Mouse (Mus musculus): ENCODE data around the gene Slc6a6. TPM values are rescaled to one million over a fixed set of nuclear protein-coding genes. Genes with fewer than 3 reads are reported as not detected.
A peak's percentile ranks its signal among the peaks of the same experiment; 100 is the strongest.

Slc6a6 gene
- total RNA-seq, 2 experiments from 2014 or later = 9.8 to 25.6 TPM

DNA sequence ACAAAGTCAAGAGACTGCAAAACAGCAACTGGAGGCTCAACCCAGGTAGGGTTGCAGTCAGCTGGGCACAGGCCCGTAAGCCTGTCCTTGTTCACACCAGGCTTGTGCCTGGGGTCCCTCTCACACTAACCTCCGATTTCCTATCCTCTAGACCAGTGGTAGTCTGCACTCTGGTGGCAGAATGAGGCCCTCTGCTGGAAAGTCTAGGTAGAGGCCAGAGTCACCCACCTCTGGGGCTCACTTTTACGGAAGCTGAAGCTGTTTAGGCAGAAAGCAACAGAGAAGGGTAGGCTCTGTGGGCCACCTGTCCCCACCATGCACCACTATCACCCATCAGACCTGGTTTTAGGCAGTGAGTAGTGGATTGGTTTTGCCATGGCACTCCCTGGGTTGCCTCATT is 67.1 kb downstream of the Slc6a6 start:
- ATAC-seq (replicated peaks; ENCODE audit: low FRiP score, poor library complexity, severe bottlenecking) = no peak

DNA sequence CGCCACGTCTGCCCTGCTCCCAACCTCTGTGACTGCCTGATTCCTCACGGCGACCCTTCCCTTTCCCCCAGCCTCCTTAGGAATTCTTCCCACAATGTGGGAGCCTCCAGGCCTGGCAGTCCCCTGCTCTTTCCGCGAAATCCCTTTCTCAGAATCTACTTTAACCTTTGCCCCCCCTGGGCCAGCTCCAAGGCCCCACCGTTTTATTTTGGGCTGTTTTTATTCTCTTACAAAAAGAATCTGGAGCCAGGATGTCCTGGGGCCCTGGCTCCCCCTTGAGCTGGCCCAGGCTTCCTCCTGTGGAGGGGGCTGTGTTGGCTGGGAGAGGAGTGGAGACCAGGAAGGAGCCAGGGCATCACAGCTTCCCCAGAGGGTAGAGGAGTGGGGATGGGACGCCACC is 69.0 kb downstream of the Slc6a6 start:
- no peak for ATAC-seq (replicated peaks; ENCODE audit: low FRiP score, poor library complexity, severe bottlenecking)

DNA sequence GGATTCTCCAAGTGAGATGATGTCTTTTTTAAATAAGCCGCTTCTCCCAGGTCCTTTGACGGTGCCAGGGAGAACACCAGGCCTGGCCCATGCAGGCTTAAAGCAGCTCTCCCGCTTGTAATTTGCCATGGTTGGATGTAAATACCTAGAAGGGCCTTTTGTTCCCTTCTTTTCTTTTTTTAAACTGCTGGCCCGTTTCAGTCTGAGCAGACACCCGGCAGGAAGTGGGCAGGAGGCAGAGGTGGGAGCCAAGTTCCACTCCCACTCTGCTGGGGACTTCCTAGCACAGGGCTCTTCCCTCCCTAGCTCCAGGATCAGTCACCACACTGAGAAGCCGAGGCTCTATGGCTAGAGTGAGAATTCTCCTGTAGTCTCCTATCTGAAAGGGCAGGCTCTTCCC is 70.2 kb downstream of the Slc6a6 start:
- no peak for ATAC-seq (replicated peaks; ENCODE audit: low FRiP score, poor library complexity, severe bottlenecking)

DNA sequence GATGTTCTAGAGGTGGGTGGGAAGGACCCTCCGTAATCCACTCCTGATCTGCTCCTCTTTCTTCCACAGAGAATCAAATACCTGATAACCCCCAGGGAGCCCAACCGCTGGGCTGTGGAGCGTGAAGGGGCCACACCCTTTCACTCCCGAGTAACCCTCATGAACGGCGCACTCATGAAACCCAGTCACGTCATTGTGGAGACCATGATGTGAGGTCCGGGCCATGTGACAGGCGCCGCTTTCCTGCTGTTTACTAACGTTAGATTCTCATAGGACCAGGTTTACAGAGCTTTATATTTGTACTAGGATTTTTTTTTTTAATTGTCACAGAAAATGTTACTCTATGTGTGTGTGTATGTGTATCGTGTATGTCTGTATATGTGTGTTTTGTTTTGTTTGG is 71.0 kb downstream of the Slc6a6 start:
- ATAC-seq (replicated peaks; ENCODE audit: low FRiP score, poor library complexity, severe bottlenecking) = no peak

DNA sequence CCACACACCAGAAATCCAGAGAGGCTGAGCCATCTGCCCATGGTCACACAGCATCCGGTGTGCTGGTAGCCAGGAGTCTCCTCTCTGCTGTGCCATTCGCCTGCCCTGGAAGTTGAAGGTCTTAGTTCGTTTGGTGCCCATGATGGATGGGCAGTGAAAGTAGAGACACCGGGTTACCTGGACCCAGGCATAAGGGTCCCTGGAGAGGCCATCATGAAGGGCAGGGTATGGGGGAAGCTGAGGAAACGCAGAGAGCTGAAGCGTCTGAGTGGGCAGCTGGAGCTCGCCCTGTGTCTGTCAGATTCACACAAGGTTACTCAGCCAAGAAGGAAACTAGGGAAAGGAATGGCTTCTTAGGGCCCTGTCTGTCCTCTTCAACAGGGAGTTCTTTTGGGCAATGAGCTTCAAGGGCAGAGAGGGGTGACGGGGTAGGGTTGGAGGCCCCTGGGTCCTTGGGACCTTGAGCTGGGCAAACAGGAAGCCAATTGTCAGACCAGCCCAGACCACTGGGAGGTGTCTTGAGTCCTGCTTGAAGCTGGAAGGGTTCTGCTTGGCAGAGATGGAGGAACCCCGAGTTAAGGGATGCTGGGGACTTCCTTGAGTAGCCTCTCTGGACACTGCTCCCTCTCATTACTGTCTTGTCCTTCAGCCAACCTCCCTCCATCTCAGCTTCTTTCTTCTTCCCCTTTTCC is 78.3 kb downstream of the Slc6a6 start:
- no peak for ATAC-seq (replicated peaks; ENCODE audit: low FRiP score, poor library complexity, severe bottlenecking)

DNA sequence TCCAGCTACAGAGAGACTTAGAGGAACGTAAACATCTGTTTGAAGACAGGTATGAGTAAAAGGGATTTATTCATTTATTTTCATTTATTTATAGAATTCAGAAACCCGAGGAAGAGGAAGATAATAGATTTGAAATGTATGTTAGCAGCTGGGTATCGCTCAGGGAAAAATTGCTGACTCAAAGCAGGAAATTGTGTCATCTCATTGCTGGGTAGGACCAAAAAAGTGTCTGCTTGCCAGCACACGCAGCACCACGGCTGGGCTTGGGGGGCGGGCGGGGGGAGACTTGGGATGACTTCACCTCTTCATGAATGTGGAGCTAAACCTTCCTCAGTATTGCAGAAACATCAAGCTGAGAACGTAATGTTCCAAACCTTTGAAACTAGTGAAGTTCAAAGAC is 83.7 kb downstream of the Slc6a6 start:
- ATAC-seq (replicated peaks; ENCODE audit: low FRiP score, poor library complexity, severe bottlenecking) = no peak

DNA sequence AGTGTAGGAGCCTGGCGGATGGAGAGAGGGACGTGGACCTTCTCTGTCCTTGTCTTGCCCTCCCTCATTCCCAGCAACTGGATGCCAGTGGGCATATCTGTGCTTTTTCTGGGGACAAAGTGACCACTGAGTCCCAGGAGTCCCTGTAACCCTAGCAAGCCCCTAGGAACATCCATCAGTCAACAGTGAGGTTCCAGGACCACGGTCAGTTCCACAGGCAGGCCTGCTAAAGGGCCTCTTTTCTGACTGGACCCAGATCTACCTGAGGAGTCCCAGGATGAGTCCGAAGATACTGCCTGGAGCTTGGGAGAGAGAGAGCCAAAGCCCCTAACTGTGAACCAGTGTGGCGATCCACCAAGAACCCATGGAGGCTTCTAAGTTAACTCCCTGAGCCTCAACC is 90.1 kb downstream of the Slc6a6 start:
- no peak for ATAC-seq (replicated peaks; ENCODE audit: low FRiP score, poor library complexity, severe bottlenecking)

DNA sequence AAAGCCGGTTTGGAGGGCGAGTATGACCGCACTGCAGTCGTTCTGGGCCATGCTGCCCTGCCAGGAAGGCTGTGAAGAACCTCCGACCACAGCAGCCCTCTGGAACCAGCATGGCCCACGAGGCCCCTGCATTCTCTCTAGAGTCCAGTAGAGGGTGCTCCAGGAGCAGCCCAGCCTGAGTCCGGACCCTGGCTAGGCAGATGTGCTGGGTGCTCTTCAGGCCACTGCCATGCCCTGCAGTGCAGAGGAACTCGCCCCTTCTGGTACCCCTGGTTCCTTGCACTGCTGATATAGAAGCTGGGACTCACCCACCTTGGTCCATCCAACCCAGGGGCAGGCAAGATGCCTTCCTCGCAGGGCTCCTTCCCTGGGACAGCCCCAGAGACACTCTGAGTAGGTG is 92.7 kb downstream of the Slc6a6 start:
- ATAC-seq (replicated peaks; ENCODE audit: low FRiP score, poor library complexity, severe bottlenecking) = 0 out of 2 replicates have a peak, but pooled peaks have one; percentile 44

DNA sequence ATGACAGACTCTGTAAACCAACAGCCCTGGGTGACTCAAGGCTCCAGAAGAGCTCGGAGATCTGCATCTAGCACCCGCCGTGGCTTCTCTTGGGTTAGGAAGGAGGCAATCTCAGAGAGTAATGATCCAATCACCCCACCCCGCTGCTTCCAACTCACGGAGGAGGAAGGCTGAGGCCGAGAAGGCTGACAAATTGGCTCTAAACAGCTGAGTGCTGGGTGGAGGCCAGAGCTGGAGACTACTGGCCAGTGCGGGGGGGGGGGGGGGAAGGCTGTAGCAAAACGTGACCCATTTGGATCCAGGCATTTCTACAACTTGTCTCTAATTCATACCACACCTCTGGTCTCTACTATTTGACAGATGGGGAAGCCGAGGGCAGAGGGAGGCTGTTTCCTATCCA is 95.4 kb downstream of the Slc6a6 start:
- ATAC-seq (replicated peaks; ENCODE audit: low FRiP score, poor library complexity, severe bottlenecking) = no peak

DNA sequence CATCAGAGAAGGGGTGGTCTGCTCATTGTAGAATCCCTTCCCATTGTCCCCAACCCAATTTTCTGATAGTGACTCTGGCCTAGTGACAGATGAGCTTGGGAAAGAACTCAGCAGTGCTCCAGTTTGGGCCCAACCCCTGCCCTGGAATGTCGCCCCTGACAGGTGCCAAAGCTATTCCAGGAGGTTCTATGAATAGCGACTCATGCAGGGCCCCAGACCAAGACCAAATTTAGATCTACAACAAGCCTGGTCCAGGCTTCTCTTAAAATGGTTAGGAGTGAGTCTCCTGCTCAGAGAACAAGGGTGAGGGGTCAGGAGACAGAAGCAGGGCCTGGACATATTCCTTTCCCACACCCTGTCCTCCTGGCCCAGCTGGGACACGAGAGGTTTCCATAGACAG is 101.2 kb downstream of the Slc6a6 start:
- ATAC-seq (replicated peaks; ENCODE audit: low FRiP score, poor library complexity, severe bottlenecking) = no peak

DNA sequence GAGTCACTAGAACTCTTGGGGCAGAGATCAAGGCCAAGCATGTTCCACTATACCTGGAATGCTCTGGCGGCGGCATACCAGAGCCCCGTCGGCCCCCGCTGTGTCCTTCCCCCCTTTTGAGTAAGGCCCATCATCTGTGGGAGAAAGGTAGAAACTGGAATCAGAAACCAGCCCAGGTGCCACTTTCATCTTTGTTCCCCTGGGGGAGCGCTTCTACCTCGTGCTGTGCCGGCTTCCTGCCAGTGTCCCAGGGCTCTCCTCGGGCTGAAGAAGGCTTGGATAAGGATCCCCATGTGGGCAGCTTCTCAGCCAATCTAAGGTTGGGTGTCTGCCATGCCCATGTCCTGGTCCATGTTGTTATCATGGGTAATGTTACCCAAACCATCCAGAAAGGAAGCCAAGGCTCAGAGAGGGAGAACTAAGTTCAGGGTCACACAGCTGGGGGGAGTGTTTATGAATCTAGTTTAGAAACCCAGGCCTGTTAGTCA is 104.5 kb downstream of the Slc6a6 start:
- no peak for ATAC-seq (replicated peaks; ENCODE audit: low FRiP score, poor library complexity, severe bottlenecking)

DNA sequence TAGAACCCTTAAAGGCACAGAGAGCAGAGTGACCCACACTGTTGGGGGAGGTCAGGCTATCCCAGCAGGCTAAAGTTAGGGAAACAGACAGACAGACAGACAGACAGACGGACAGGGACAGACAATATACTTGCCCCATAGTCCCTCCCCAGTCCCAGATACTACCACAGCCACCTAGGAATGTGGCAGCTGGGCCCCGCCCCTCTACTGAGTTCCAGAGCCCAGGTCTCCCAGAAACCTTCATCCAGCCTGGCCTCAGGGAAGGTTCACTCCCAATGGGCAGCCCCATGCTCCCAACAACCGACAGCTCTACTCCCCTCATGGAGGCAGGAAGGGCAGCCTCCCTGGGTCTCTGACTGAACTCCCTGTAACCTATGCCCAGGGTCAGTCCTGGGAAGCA is 111.8 kb downstream of the Slc6a6 start:
- no peak for ATAC-seq (replicated peaks; ENCODE audit: low FRiP score, poor library complexity, severe bottlenecking)

DNA sequence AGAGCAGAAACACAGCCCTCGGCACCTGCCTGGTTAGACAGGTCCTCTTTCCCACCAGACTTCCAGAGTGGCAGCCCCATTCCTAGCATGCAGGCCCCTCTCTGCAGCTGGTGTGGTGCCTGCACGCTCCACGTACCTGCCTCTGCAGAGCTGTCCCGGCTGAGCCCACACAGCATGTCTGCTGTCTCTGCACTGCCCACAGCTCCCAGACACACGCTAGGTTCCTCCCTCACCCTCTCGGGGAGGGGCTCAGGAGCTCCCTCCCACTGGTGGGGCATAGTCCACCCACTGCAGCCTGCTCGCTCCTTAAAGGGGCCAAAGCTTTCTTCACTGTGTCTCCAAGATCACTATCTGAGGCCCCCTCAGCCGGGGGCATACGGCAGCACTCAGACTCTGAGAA is 112.2 kb downstream of the Slc6a6 start:
- no peak for ATAC-seq (replicated peaks; ENCODE audit: low FRiP score, poor library complexity, severe bottlenecking)

DNA sequence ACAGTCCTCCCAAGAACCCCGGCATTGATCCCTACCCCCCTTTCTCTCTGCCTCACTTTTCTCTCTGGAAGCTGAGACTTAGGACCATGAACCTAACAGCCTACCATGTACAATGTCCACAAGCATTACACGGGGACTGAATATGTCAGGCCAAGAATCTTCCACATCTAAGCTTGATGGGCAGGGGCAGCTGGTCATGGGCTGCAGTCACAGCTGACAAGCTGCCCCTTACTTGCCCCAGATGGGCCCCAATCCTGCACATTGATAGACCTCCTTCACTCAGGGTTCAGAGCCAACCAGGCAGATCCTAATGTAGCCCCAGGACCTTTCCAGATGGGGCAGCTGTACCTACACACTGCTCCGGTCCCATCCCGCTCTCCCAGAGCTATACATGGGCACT is 112.9 kb downstream of the Slc6a6 start:
- no peak for ATAC-seq (replicated peaks; ENCODE audit: low FRiP score, poor library complexity, severe bottlenecking)

DNA sequence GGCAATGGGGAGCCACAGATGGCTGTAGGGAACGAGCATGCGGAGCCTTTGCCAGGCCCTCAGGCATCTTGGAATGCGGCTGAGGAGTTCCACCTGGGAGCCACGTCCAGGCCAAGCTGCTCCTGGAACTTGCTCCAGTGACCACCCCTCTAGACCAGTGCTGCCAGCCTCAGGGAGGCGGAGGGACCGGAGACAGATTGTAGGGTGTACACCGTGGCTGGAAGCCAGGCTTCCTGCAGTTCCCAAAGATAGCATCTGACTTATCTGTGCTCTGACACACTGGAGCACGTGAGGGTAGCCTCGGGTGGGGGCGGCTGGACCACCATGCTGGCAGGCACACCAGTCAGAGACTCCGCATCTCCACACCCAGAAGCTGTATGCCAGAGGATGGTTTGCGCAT is 114.6 kb downstream of the Slc6a6 start:
- ATAC-seq (replicated peaks; ENCODE audit: low FRiP score, poor library complexity, severe bottlenecking) = no peak

DNA sequence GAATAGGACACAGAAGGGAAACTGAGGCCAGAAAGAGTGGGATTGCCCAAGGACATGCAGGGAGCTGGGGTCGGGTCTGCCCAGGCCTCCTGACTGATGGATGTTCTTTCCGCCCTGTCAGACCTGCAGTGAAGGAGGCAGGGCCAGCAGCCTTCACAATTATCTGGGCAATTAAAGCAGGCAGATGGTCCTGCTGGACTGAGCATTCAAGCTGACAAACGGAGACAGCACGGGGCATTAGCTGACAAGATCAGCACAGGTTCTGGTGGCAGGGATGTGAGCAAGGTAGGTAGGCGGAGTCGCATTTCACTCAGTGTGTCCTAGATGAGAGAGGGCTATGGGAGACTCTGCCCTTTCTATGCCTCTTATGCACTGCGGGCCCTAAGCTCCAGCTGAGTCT is 120.3 kb downstream of the Slc6a6 start:
- ATAC-seq (replicated peaks; ENCODE audit: low FRiP score, poor library complexity, severe bottlenecking) = no peak

DNA sequence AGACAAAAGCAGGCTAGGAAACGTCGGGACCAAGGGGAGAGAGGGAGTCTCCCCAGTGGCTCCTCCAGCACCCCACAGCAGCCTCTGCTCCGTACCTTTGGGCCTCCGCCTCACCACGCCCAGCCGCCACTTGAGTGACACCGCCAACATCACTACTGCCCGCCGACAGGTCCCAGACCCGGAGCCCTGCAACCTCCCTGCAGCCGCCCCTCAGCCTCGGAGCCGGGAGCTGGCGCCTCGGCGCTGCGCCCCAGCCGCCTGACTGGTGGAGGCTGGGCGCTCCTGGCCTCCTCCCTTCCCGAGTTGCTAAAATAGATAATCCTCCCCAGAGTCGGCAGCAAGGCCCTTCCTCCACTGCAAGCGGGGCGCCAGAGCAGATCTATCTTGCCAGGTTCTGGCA is 123.3 kb downstream of the Slc6a6 start:
- no peak for ATAC-seq (replicated peaks; ENCODE audit: low FRiP score, poor library complexity, severe bottlenecking)

DNA sequence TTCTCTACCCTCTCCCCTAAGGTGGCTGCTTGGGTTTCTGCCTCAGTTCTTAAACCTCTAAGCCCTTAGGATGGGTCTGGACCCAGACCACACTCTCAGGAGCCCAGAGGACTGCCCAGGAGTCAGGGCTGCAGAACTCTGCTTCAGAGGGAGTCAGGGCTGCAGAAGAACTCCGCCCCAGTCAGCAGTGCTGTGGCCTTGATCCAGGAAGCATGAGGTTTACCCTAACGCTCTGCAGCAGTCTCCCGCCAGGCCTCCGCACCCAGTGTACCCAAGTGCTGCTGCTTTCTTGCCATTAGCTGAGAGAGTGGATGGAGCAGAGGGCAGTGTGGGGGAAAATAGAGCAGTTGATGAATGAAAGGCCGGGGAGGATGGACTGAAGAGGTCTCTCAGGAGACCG is 124.2 kb downstream of the Slc6a6 start:
- ATAC-seq (replicated peaks; ENCODE audit: low FRiP score, poor library complexity, severe bottlenecking) = no peak
